Mouse (Mus musculus) kidney, postnatal 25 days (tissue): Measurements from ENCODE around the gene Faap24.

Source experiments
- DNase-seq, 2 experiments: peaks; one replicate each; pipeline ENCODE4 v3.0.0; 2021; ENCODE audit warnings: mixed read lengths in 2 of 2

The Faap24 gene

GRCm38 (mm10) chr7:35365161-35365910 is 31.3 kb downstream of the Faap24 start:
- peak; percentile 57 to 74 for DNase-seq

GRCm38 (mm10) chr7:35362868-35363267 is 33.8 kb downstream of the Faap24 start:
- peak in 1 of 2 experiments; percentile 64 for DNase-seq

DNA sequence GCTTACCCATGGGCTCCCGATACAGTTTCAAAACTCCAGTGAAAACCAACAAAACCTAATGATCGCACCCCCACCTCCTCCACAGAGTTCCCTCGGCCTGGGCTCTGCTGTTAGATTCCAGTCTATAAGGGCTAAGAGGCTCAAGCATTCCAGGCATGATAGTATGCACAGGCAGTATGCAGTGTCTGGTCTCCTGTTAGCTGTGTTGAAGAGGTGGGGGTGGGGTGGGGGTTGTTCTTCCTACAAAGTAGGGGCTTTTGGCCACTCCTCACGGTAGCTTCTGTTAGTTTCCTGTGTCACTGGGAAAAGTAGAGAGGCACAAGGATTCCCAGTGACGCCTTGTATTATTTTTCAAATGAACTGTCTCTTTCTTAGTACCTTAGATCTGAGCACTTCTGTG is 34.4 kb downstream of the Faap24 start:
- no peak for DNase-seq

DNA sequence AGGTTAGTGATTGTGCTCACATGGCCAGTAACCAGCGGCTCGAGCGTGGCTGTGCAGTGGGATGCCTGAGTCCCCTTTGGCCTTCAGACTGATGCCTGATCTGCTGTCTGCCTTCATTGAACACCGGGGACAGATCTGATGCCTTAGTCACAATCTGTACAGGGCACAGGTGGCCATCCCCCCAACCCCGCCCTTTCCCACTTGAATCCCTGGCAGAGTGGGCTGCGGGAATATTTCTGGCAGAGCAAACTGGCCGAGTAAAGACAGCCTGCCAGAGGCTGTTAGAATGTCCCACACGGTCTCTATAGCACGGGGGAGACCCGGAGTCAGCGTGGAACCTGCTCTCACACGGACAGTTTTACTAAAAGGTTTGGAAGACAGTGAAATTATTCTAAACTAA is 39.0 kb downstream of the Faap24 start:
- DNase-seq = no peak

DNA sequence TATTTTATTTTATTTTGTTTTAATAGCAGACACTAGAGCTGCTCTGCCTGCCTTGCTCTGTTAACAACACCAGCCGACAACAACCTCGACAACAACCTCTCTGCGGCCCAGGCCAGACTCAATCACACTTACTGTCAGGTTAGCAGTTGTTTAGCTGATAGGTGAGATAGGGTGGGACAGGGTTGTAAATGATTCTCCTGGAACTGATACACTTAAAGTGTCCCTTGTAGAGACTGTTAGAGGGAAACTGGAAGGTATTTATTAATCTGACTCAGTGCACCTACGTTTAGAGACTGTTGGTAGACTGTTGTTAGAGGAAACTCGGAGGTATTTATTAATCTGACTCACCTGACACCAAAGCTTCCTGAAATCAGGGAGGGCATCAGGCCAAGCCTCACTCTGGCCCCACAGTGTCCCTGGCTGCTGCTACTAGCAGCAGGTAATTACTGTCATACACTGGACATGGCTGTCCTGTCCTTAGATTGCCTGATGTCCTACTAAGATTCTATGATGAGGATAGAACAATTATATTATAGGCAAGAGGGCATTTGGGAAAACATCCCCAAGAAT is 41.2 kb downstream of the Faap24 start:
- peak; percentile 60 for DNase-seq

- DNase-seq = no peak
Measured at GRCm38 (mm10) chr7:35353306-35353705, 43.3 kb downstream of the Faap24 start.

- DNase-seq = no peak
Measured at GRCm38 (mm10) chr7:35351155-35351554, 45.5 kb downstream of the Faap24 start.

DNA sequence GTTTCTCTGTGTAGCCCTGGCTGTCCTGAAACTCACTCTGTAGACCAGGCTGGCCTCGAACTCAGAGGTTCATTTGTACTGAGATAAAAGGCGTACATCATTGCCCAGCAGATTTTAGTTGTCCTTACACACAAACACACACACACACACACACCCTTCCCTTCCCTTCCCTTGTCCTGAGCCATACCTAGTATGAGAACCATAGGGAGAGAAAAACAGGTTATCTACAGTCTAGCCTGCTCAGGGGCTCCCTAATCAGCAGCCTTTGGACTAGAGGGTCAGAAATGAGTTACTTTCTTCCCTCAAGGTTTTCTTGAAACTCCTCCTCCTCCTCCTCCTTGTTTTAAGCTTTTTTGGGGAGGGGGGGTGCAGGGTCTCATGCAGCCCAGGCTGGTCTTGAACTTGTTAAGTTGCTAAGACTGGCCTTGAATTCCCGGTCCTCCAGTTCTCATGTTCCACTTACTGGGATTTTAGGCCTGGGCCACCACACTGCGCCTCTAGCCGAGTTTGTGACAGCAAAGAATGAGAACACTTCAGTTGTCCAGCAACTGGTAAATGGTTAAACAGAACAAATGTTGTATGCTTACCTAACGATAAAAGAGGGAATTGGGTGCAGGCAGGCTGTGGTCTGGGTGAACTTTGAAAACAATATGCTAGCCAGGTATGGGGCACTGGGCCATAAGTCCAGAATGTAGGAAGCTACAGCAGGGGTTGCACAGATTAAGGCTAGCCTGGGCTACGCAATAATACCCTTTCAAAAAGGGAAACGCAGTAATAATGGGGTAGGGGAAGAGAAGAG is 46.6 kb downstream of the Faap24 start:
- peak; percentile 37 to 64 for DNase-seq

- DNase-seq = no peak
Measured at GRCm38 (mm10) chr7:35349022-35349421, 47.6 kb downstream of the Faap24 start.

DNA sequence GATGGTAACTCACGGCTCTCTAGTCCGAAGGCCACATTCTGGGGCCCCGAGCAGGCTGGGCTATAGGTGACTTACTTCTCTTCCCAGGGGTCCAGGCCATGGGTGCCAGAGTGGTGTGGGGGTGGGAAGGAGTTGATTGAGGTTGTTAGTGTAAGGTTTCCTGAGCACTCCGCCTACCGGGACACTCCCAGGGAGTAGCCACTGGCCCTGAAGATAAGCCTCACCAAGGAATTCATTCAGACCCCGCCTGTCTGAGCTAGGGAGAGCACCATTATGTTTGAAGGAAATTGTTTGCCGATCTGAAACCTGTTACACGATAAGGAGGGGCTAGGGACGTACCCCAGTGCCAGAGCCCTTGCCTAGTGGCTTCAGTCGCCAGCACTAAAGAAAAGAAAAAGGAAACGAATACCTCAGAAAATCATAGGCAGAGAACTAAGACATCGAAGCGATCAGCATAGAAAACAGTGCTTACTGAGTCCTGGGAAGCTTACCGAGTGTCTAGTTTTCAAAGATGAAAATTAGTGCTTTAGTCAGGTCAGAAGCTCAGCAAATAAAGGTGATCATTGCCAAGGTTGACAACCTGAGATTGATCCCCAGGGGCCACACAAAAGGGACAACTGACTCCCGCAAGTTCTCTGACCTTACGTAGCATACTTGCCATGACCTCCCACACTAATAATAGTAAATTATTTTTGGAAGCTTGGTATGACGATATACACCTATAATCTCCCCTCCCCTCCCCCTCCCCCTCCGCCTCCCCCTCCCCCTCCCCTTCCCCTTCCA is 48.5 kb downstream of the Faap24 start:
- DNase-seq = no peak

- DNase-seq = no peak
Measured at GRCm38 (mm10) chr7:35344785-35345330, 51.8 kb downstream of the Faap24 start.

GRCm38 (mm10) chr7:35342498-35342897 is 54.1 kb downstream of the Faap24 start:
- no peak for DNase-seq
